Mouse (Mus musculus) midbrain, embryonic 16.5 days (tissue): ENCODE measurements at regions not wholly inside any gene's neighbourhood (a gene's known extent, or its start where the extent isn't known, plus 50 kb on each side); places are given as distances from the start of the nearest gene placed in this dataset.

Experiments used
- ATAC-seq: fragments of 200-750 bp; cut with Nextera tagmentation; 2 replicates; pipeline ENCODE4 v1.8.0; 2017; ENCODE audit warnings: moderate TSS enrichment
- H3K27ac ChIP-seq: fragments of 300-500 bp; sonication (generic); 2 replicates; pipeline ENCODE4 v1.5.1; 2014; ENCODE audit warnings: mild to moderate bottlenecking, low read length, mixed read lengths
- H3K27me3 ChIP-seq: fragments of 300-500 bp; sonication (generic); 2 replicates; pipeline ENCODE4 v1.6.1; 2014; ENCODE audit warnings: low read depth, low read length, mixed read lengths; ENCODE audit not compliant: control insufficient read depth, insufficient read depth
- H3K36me3 ChIP-seq: fragments of 300-500 bp; sonication (generic); 2 replicates; pipeline ENCODE4 v1.6.1; 2014; ENCODE audit warnings: mild to moderate bottlenecking, low read length, moderate library complexity, mixed read lengths; ENCODE audit not compliant: control insufficient read depth, insufficient read depth
- H3K4me1 ChIP-seq: fragments of 300-500 bp; sonication (generic); 2 replicates; pipeline ENCODE4 v1.6.1; 2014; ENCODE audit warnings: mild to moderate bottlenecking, low read length, mixed read lengths; ENCODE audit not compliant: control insufficient read depth, insufficient read depth
- H3K4me2 ChIP-seq: fragments of 300-500 bp; sonication (generic); 2 replicates; pipeline ENCODE4 v1.6.1; 2014; ENCODE audit warnings: mild to moderate bottlenecking, low read length, mixed read lengths
- H3K4me3 ChIP-seq: fragments of 300-500 bp; sonication (generic); 2 replicates; pipeline ENCODE4 v1.5.1; 2014; ENCODE audit warnings: low read depth, mild to moderate bottlenecking, low read length, moderate library complexity, mixed read lengths
- H3K9ac ChIP-seq: fragments of 300-500 bp; sonication (generic); 2 replicates; pipeline ENCODE4 v1.6.1; 2014; ENCODE audit warnings: low read depth, low read length, mixed read lengths
- H3K9me3 ChIP-seq: fragments of 300-500 bp; sonication (generic); replicated peaks from 2 replicates; pipeline ENCODE4 v1.6.1; 2014; ENCODE audit warnings: mild to moderate bottlenecking, low read length, mixed read lengths; ENCODE audit not compliant: control insufficient read depth, poor library complexity, severe bottlenecking
- WGBS: fragments of 180-500 bp; shearing (Covaris S2); extraction: QIAGEN DNeasy Blood & Tissue Kit; methylation state at CpG from one replicate; pipeline ENCODE4 v1.1.7; 2014; 5-methylcytosine and 5-hydroxymethylcytosine counted together

DNA sequence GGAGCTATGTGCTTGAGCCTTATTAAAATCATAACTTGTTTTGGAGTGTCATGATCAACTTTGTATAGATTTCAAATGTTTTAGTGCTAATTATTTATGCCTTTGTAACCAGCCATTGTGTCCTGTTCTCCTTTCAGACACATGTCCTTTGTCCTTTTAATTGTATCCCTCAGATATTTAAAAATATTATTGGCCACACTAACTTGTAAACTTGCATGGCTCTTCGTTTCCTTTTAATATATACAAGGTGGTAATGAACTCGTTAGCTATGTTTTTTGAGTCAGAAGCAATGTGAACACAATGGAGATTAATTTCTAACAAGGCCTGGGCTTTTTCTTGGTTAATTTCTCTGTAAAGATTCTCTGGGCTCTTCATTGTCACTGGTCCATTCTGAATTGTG lies 275.0 kb upstream of the Arpp21 start:
- no peaks in the 10 kb centered on the region for H3K9me3 ChIP-seq
- ATAC-seq, result no peak
- H3K4me2 ChIP-seq, result no peak overlapping the region
- H3K4me1 ChIP-seq, result no peaks in the 10 kb centered on the region
- H3K9ac ChIP-seq, result no peak overlapping the region
- no peaks in the 10 kb centered on the region for H3K36me3 ChIP-seq
- H3K27ac ChIP-seq, result no peak overlapping the region
- no peaks in the 10 kb centered on the region for H3K27me3 ChIP-seq
- 80% methylated on average over 2 of the region's 2 CpGs for WGBS
- no peak overlapping the region for H3K4me3 ChIP-seq

GRCm38 (mm10) chr9:112506871-112507270 lies 271.1 kb upstream of the Arpp21 start:
- H3K9ac ChIP-seq, result no peak overlapping the region
- no peaks in the 10 kb centered on the region for H3K4me1 ChIP-seq
- no peak overlapping the region for H3K27ac ChIP-seq
- no peaks in the 10 kb centered on the region for H3K27me3 ChIP-seq
- no peaks in the 10 kb centered on the region for H3K9me3 ChIP-seq
- H3K4me2 ChIP-seq, result no peak overlapping the region
- WGBS, result 66% methylated on average over 2 of the region's 2 CpGs
- no peaks in the 10 kb centered on the region for H3K36me3 ChIP-seq
- ATAC-seq, result no peak
- no peak overlapping the region for H3K4me3 ChIP-seq

- WGBS, result 92% methylated on average over 4 of the region's 4 CpGs
Measured at GRCm38 (mm10) chr9:112498676-112499075, 262.9 kb upstream of the Arpp21 start.

GRCm38 (mm10) chr9:112495930-112496527 lies 260.3 kb upstream of the Arpp21 start:
- H3K4me2 ChIP-seq, result no peak overlapping the region
- no peak for ATAC-seq
- H3K9ac ChIP-seq, result no peak overlapping the region
- H3K27me3 ChIP-seq, result no peaks in the 10 kb centered on the region
- WGBS, result 74% methylated on average over 4 of the region's 4 CpGs
- H3K27ac ChIP-seq, result no peak overlapping the region
- no peaks in the 10 kb centered on the region for H3K9me3 ChIP-seq
- H3K4me3 ChIP-seq, result no peak overlapping the region
- no peaks in the 10 kb centered on the region for H3K4me1 ChIP-seq
- H3K36me3 ChIP-seq, result no peaks in the 10 kb centered on the region

More at GRCm38 (mm10) chr9:112498676-112499075, 262.9 kb upstream of the Arpp21 start:
- H3K27me3 ChIP-seq, result no peaks in the 10 kb centered on the region
- H3K9me3 ChIP-seq, result no peaks in the 10 kb centered on the region
- ATAC-seq, result no peak
- no peak overlapping the region for H3K9ac ChIP-seq
- H3K4me1 ChIP-seq, result no peaks in the 10 kb centered on the region
- H3K36me3 ChIP-seq, result no peaks in the 10 kb centered on the region
- no peak overlapping the region for H3K4me2 ChIP-seq
- no peak overlapping the region for H3K4me3 ChIP-seq
- H3K27ac ChIP-seq, result no peak overlapping the region

DNA sequence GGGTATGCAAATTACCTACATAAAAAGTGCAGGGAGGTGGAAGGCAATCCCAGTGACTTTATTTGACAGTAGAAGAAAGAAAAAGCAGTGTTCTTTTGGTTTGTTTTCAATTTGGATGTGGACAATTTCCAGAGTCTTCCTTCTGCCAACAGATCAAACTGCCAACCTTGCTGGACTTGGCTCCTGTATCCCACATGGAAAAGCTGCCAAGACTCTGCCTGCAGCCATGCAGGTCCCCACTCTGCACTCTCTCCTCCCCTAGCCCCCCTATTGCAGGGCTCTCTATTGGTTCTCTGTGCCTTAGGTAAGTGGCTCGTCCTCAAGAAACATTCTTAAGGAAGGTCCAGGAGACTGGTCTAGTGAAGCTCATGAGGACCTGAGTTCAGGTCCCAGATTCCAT lies 255.2 kb upstream of the Arpp21 start:
- Histone ChIP-seq H3K4me1 (no peaks in the 10 kb centered on the region), H3K4me3 (no peak overlapping the region), H3K9ac (no peak overlapping the region), H3K36me3 (no peaks in the 10 kb centered on the region), H3K27ac (no peak overlapping the region), H3K9me3 (no peaks in the 10 kb centered on the region), H3K4me2 (no peak overlapping the region), H3K27me3 (no peaks in the 10 kb centered on the region)
- WGBS, result 72% methylated on average over 1 of the region's 1 CpGs
- no peak for ATAC-seq

GRCm38 (mm10) chr9:112476644-112477043 lies 240.9 kb upstream of the Arpp21 start:
- H3K27me3 ChIP-seq, result no peaks in the 10 kb centered on the region

GRCm38 (mm10) chr9:112457594-112457993 lies 221.9 kb upstream of the Arpp21 start:
- no peaks in the 10 kb centered on the region for H3K27me3 ChIP-seq
- no peak overlapping the region for H3K9ac ChIP-seq
- H3K4me2 ChIP-seq, result no peak overlapping the region
- no peaks in the 10 kb centered on the region for H3K36me3 ChIP-seq
- H3K9me3 ChIP-seq, result no peaks in the 10 kb centered on the region
- no peak overlapping the region for H3K27ac ChIP-seq
- no peak overlapping the region for H3K4me3 ChIP-seq
- ATAC-seq, result no peak
- peaks cover 8% of the 10 kb centered on the region for H3K4me1 ChIP-seq
- 85% methylated on average over 5 of the region's 5 CpGs for WGBS

More at GRCm38 (mm10) chr9:112476644-112477043, 240.9 kb upstream of the Arpp21 start:
- no peak for ATAC-seq
- Histone ChIP-seq H3K9me3 (no peaks in the 10 kb centered on the region), H3K4me2 (no peak overlapping the region), H3K36me3 (no peaks in the 10 kb centered on the region), H3K4me3 (no peak overlapping the region), H3K9ac (no peak overlapping the region), H3K27ac (no peak overlapping the region), H3K4me1 (no peaks in the 10 kb centered on the region)
- 94% methylated on average over 2 of the region's 2 CpGs for WGBS

GRCm38 (mm10) chr9:112454706-112455105 lies 219.0 kb upstream of the Arpp21 start:
- no peak overlapping the region for H3K4me3 ChIP-seq
- H3K27ac ChIP-seq, result peak overlapping the region; percentile 61
- no peaks in the 10 kb centered on the region for H3K9me3 ChIP-seq
- no peak overlapping the region for H3K9ac ChIP-seq
- H3K27me3 ChIP-seq, result no peaks in the 10 kb centered on the region
- WGBS, result 40% methylated on average over 6 of the region's 6 CpGs
- H3K36me3 ChIP-seq, result no peaks in the 10 kb centered on the region
- H3K4me2 ChIP-seq, result no peak overlapping the region
- ATAC-seq, result peak; percentile 58
- H3K4me1 ChIP-seq, result peaks cover 8% of the 10 kb centered on the region

DNA sequence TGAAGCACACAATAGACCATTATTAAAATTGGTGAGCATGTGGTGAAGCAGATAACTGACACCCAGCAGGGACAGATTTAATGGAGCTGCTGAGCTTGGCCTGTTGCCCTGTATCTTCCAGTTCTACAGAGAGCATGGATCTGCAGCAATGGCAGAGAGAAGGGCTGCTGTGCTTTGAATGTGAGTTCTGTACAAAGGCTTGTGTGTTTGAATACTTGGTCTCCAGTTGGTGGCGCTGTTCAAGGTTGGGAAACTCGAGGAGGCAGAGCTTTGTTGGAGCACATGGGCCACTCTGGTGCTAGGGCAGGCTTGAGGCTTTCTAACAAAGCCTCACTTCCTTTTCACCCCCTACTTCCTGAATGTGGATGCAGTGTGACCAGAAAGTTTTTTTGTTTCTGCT lies 211.8 kb upstream of the Arpp21 start:
- peak; percentile 76; the same call in 1 of the 2 replicates for ATAC-seq
- no peaks in the 10 kb centered on the region for H3K36me3 ChIP-seq
- WGBS, result 10% methylated on average over 2 of the region's 2 CpGs
- H3K9me3 ChIP-seq, result no peaks in the 10 kb centered on the region
- peaks cover 6% of the 10 kb centered on the region; the same call in 1 of the 2 replicates for H3K4me1 ChIP-seq
- no peak overlapping the region for H3K4me2 ChIP-seq
- no peak overlapping the region for H3K9ac ChIP-seq
- no peak overlapping the region for H3K4me3 ChIP-seq
- no peak overlapping the region for H3K27ac ChIP-seq
- no peaks in the 10 kb centered on the region for H3K27me3 ChIP-seq
